Mouse (Mus musculus): ENCODE measurements around the gene AU022252.

Gene AU022252

GRCm38 (mm10) chr4:119188060-119188785, 44.3 kb downstream of the AU022252 start:
- no peak for DNase-seq (ENCODE audit: low spot score)

- DNase-seq (ENCODE audit: low spot score): no peak
Observed at GRCm38 (mm10) chr4:119185771-119186170, 46.7 kb downstream of the AU022252 start.

- DNase-seq (ENCODE audit: low spot score): no peak
Observed at GRCm38 (mm10) chr4:119183525-119183924, 49.0 kb downstream of the AU022252 start.

- DNase-seq (ENCODE audit: low spot score): no peak
Observed at GRCm38 (mm10) chr4:119181456-119181855, 51.1 kb downstream of the AU022252 start.

- no peak for DNase-seq (ENCODE audit: low spot score)
Observed at GRCm38 (mm10) chr4:119180133-119180707, 52.3 kb downstream of the AU022252 start.

- DNase-seq (ENCODE audit: low spot score): no peak
Observed at GRCm38 (mm10) chr4:119178331-119178730, 54.2 kb downstream of the AU022252 start.

GRCm38 (mm10) chr4:119177702-119178101, 54.8 kb downstream of the AU022252 start:
- DNase-seq (ENCODE audit: low spot score): no peak

- peak; percentile 93 for DNase-seq (ENCODE audit: low spot score)
Observed at GRCm38 (mm10) chr4:119173851-119174453, 58.6 kb downstream of the AU022252 start, which contains the start of gene Zfp691. TSS of gene Zfp691 (minus strand) at chr4:119174195.

GRCm38 (mm10) chr4:119172919-119173650, 59.4 kb downstream of the AU022252 start:
- DNase-seq (ENCODE audit: low spot score): peak; percentile 6

- DNase-seq (ENCODE audit: low spot score): peak; percentile 75
Observed at GRCm38 (mm10) chr4:119167663-119168062, 64.8 kb downstream of the AU022252 start.

GRCm38 (mm10) chr4:119167068-119167467, 65.4 kb downstream of the AU022252 start:
- no peak for DNase-seq (ENCODE audit: low spot score)

GRCm38 (mm10) chr4:119165916-119166315, 66.6 kb downstream of the AU022252 start:
- no peak for DNase-seq (ENCODE audit: low spot score)

- no peak for DNase-seq (ENCODE audit: low spot score)
Observed at GRCm38 (mm10) chr4:119162990-119163389, 69.5 kb downstream of the AU022252 start.

GRCm38 (mm10) chr4:119161358-119161757, 71.2 kb downstream of the AU022252 start:
- DNase-seq (ENCODE audit: low spot score): no peak

GRCm38 (mm10) chr4:119157891-119158290, 74.6 kb downstream of the AU022252 start:
- no peak for DNase-seq (ENCODE audit: low spot score)

- DNase-seq (ENCODE audit: low spot score): no peak
Observed at GRCm38 (mm10) chr4:119157186-119157585, 75.3 kb downstream of the AU022252 start.
